Mouse (Mus musculus): Measurements from ENCODE around the gene D930020B18Rik. TPM values are rescaled to one million over a fixed set of nuclear protein-coding genes. Genes with fewer than 3 reads are reported as not detected.

The D930020B18Rik gene
- total RNA-seq, 2 experiments from 2014 or later = not detected

DNA sequence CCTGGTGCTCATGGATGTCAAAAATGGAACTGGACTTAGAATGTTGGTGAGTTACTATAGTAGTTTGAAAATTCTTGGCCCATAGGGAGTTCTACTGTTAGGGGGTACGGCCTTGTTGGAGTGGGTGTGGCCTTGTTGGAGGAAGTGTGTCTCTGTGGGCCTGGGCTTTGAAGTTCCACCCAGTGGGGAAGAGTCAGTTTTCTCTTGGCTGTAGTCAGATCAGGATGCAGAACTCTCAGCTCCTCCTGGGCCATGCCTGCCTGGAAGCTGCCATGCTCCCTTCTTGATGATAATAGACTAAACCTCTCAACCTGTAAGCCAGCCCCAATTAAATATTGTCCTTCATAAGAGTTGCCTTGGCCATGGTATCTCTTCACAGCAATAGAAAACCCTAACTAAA lies 7.2 kb upstream of the D930020B18Rik start:
- DNase-seq = no peak
- intact Hi-C loops (cut with DNase I; ENCODE audit: low total_unique reads) = no loop called here

DNA sequence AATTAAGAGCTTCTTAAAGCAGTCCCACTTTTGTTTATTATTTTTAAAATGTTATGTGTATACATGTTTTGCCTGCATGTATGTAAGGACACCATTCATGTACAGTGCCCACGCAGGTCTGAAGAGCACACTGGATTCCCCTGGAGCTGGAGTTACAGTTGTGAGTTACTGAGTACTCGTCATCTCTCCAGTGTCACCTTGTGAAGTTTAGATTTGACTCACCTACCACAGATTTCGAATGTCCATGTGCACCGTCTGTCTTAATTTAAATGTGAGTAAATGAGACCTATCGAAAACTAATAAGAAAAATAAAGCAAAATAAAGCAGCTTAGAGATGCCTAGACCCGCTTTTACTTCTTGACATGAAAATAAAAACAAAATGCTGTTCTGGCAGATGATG lies 5.1 kb upstream of the D930020B18Rik start:
- no peak for DNase-seq
- intact Hi-C loops (cut with DNase I; ENCODE audit: low total_unique reads) = no loop called here

DNA sequence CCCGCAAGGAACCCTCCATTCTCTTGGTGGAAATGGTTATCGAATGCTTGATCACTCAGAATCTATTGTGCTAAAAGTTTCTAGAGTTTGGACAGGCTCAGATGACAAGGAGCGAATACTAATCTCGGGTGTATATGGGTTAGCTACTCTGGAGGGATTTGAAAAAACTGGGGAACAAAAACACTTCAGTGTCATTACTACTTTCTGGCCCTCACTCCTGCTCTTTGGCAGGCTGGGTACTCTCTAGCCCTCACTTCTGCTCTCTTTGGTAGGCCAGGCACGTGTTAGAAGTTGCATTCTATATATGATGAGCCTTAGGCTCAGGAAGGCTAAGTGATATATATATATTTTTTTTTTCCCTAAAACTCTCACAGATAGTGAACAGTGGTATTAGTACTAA lies 1.8 kb upstream of the D930020B18Rik start:
- intact Hi-C loops (cut with DNase I; ENCODE audit: low total_unique reads) = no loop called here
- DNase-seq = no peak

DNA sequence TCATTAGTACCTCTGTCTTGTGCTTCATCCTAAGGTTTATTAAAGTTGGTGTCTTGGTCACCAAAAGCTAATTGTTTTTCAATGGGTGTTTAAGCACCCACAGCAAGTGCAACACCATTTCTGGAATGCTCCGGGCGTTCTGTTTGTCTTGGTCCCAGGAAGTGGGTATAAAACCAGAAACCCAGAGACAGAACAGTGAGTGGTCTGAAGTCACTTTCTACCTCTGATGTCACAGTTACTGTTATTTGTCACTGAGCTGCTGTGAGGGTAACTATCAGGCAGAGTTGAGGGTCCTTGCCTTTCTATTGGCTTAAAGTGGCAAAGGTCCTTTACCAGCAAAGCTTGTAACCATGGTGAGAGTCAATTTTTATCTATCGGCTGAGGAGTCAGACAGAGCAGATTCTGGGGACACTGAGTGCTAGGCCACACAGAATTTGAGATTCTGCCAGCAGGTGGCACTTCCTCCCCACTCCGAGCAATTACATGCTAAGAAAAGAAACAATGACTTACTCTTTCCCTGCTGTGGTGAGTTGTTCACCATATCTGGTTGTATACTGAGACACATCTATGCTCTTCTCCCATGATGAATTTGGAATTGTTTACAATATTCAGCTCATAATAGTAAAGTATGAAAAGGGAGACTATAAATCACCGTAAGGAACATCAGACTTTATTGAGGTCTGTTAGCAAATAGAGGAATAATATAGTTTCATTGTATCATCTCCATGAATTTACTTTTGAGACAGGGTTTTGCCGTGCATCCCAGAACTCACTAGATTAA lies 1.0 kb upstream of the D930020B18Rik start:
- DNase-seq = no peak
- intact Hi-C loops (cut with DNase I; ENCODE audit: low total_unique reads) = no loop called here

DNA sequence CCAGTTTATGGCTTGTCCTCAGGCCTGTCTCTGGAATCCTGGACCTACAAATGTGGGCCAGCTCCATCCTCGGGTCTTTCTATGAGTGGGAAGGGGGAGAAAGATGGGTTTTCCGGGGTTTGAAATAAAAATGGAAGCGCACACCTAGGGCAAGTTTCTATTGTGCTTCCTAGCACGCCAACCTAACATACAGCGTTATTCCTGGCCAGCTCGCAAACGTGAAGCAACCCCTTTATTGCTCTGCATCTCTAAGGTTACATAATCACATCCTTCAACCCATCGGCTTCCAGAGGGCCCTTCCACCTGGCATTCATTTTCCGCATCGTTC lies 480 bp upstream of the D930020B18Rik start:
- intact Hi-C loops (cut with DNase I; ENCODE audit: low total_unique reads) = no loop called here
- no peak for DNase-seq

DNA sequence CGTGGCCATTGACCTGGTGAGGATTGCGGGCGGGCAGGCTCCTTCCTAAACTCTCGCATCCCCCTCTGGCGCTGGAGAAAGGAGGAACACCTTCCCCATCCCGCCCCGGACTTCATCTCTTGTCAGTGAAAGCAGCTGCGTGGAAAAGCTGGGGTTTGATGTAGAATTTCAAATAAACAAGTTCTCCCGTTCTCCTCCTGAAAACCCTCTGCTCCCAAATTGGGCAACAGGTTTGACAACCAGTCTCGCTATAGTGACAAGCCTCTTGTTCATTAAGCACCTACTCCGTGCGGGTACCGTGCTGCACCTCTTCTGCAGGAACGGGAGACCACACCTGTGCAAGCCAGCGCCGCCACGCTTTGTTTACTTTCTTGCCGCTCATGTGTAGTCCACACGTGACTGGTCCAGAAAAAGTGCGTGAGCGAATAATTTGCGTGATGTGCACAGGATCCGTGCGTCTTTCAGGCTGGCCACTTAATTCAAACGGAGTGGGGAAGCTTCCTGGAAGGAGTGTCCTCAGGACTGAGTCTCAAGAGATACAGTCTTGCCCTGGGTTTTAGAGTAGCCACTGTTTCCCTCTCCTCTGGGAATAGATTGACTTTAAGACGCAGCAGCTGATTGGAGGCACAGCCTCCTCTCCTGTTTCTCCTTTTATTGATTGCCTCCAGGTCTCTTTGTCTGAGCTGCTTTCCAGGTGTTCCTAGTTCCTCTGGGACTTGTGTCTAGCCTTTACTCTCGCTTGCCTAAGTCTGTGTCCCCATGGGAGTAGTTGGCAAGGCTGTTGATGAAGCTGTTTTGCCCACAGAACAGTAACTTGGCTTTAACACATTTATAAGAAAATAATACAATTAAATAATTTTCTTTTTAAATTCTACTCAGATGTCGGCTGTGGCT lies 913 bp downstream of the D930020B18Rik start:
- DNase-seq = no peak
- intact Hi-C loops (cut with DNase I; ENCODE audit: low total_unique reads) = no loop called here

DNA sequence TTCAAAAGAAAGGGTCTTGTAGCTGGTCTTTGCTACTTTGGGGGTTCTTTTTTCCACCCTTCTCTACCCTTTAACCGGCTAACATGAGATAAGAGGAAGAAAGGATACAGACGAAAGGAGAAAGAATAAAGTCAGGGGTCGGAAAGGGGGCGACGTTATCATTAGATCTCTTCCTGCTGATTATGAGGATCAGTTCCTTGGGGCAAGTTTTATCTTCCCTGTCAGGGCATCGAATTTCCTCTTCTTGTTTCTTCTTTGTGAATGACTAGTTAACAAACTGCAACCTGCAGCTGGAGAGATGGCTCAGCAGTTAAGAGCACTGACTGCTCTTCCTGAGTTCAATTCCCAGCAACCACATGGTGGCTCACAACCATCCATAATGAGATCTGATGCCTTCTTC lies 4.9 kb downstream of the D930020B18Rik start:
- intact Hi-C loops (cut with DNase I; ENCODE audit: low total_unique reads) = no loop called here
- DNase-seq = no peak

DNA sequence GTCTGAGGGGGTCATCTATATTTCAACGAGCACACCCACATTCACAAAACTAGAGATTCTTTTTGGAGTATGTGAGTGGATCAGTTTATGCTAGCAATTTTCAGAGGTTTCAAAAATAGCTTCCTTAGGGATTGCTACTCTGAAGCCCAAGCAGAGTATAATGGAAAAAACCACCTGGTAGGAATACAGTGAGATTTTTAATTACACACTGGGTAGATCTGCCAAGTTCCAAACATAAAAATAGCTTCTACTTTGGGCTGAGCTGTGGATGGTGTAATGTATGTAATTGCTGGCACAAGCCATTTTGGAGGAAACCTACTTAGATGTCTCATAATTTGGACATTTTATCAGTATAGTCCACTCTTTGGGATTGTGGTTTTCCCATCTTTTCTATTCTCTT lies 11.7 kb downstream of the D930020B18Rik start:
- intact Hi-C loops (cut with DNase I; ENCODE audit: low total_unique reads) = no loop called here
- DNase-seq = no peak

DNA sequence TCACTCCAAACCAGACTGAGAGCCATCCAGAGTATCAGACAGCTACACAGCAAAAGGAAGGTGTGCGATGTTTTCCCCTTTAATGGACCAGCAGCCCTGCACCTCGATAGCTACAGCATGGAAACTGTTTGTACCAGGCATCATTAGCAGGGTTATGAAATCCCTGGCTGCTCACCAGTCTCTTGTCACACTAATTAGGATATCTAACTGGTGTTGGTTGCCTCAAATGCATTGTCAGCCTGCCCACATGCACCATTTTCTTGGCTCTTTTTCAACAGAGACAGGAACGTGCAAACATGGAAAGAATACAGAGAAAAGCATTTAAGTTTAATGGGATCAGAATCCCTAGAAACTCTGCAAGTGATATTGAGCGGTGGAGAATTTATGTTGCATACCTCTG lies 14.5 kb downstream of the D930020B18Rik start:
- DNase-seq = no peak
- intact Hi-C loops (cut with DNase I; ENCODE audit: low total_unique reads) = no loop called here

DNA sequence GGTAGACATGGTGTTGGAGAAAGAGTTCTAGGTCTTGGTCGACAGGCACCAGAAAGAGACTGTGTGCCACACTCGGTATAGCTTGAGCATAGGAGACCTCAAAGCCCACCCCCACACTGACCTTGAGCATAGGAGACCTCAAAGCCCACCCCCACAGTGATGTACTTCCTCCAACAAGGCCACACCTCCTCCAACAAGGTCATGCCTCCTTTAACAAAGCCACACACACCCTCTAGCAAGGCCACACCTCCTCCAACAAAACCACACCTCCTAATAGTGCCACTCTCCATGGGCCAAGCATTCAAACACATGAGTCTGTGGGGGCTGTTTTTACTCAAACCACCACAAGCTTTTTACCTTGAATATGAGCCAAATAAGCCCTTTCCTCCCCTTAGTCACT lies 21.3 kb downstream of the D930020B18Rik start:
- intact Hi-C loops (cut with DNase I; ENCODE audit: low total_unique reads) = no loop called here

DNA sequence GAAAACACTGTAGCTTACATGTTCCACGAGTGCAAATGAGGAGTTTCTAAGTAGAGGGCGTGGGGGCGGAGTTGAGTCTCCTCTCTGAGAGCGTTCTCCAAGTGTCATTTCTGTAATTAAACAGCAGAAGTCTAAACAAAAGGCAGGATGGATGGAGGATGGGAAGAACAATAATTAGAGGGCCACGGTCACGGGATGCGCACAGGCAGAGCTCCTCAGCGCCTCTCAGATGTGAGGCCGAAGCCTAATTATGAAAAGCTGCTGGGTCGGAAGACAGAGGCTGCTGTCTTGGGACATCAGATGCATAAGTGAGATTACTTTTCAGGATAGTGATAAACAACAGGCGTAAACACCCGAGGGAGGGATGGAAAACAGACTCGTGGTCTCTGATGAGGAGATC lies 22.2 kb downstream of the D930020B18Rik start:
- no peak for DNase-seq
- intact Hi-C loops (cut with DNase I; ENCODE audit: low total_unique reads) = no loop called here

More for the DNA sequence above, 21.3 kb downstream of the D930020B18Rik start:
- no peak for DNase-seq

DNA sequence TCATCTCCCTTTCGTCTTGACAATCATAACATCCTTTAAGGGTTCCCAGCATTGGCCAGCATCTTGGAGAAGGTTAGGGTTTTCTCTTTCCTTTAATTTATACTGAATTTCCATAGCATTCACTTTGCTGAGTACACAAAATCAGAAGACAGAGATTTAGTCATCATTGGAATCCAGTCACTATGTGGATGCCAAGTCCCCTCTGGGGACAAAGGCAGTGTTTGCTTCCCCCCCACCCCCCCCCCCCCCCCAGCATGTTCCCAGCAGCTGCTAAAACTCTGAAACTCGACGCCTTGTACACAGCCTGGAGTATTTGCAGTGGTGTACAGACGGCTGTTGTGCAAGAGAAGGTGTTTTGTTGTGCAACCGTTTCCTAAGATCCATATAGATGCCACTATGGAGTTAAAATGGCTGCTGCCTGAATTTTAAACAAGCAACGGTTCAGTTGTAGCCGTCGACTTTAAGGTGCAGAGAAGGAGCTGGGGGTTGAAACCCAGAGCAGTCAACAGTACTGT lies 24.3 kb downstream of the D930020B18Rik start:
- DNase-seq = peak; percentile 24
- intact Hi-C loops (cut with DNase I; ENCODE audit: low total_unique reads) = no loop called here

DNA sequence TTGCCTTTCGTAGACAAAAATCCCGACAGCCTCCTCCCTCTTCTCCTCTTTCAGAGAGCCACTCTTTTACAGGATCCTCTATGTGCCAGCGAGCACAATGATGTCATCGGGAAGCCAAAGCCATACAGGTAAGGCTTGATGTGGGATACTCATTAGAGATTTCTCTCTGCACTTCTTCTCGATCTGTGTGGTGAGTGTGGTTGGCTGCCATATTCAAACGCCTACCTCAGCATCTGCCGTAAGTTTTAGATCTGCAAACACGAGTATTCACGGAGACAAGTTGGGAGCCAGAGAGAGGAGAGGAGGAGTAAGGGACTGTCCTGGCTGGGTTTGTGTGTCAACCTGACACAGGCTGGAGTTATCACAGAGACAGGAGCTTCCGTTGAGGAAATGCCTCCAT lies 27.7 kb downstream of the D930020B18Rik start:
- intact Hi-C loops (cut with DNase I; ENCODE audit: low total_unique reads) = no loop called here

DNA sequence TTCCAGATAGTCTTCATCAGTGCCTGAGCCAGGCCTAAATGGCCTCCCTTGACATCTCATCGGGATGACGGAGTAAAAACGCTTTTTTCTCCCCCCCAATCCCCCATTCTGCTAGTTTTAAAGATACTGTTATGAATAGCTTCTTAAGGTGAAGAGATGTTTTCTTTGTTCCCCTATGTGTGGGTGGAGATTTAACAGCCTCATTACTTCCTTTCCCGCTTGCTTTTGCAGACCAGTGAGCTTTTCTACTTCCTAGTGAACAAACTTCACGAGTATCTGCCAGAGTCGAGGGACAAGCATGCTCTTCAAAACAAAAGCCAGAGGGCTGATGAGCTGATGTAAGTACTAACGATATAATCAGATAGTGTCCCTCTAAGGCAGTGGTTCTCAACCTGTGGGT lies 35.6 kb downstream of the D930020B18Rik start:
- intact Hi-C loops (cut with DNase I; ENCODE audit: low total_unique reads) = no loop called here
- DNase-seq = no peak

More for the DNA sequence above, 27.7 kb downstream of the D930020B18Rik start:
- no peak for DNase-seq

DNA sequence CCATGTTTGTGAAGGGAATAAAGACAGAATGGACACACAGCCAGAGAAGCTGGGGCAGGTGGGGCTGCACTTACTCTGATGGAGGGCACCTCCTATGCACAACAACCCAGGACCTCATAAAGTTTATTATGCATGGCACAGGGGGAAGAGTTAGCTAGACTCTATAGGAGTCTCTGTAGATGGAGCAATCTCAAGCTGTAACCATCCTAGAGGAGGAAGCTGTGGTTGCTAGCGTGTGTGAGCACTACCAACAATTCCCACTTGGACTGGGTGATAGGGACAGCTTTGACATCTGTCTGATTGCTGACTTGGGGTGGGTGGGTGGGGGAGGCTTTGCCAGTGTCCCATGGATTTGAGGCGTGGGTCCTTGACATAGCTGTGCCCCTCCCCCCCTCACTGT lies 39.5 kb downstream of the D930020B18Rik start:
- intact Hi-C loops (cut with DNase I; ENCODE audit: low total_unique reads) = no loop called here
- DNase-seq = no peak

DNA sequence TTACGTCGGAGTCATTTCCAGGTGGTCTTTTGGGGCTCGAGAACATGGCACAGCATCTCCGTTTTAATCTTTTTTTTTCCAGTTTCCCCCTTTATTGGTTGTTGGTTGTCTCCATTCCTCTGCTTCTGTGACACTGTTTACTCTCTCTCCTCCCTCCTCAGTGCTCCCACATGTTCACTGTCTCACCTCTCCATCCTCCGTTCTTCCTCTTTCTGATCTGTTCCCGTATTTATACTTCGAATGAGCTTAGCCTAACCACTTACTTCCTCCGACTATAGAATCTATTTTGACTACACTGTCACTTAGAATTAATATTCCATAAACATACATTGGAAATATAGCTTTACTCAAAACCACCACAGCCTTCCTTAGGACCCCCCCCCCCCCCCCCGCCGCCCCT lies 41.2 kb downstream of the D930020B18Rik start:
- intact Hi-C loops (cut with DNase I; ENCODE audit: low total_unique reads) = no loop called here
- no peak for DNase-seq

DNA sequence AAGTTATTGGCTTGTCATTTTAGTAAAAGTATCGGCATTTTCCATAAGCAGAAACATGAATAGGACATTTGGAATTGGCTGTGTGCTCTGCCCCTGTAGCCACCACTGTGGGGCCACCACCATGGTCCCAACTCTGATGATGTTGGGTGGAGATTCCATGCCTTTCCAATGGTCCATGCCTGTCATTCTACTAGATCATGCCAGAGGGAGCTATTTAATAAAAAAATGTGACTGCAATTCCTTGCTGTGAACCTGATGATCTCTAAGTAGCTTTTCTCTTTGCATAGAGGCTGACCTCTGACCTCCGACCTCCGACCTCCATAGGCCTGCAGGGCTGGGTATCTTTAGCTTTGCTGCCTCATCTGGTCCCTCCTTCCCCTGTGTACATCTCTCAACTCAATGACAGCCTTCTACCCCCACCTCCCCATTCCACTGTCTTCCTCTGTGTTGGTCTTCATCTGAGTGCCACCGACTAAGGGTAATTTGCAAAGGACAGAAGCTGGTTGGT lies 44.8 kb downstream of the D930020B18Rik start:
- intact Hi-C loops (cut with DNase I; ENCODE audit: low total_unique reads) = no loop called here
- no peak for DNase-seq

DNA sequence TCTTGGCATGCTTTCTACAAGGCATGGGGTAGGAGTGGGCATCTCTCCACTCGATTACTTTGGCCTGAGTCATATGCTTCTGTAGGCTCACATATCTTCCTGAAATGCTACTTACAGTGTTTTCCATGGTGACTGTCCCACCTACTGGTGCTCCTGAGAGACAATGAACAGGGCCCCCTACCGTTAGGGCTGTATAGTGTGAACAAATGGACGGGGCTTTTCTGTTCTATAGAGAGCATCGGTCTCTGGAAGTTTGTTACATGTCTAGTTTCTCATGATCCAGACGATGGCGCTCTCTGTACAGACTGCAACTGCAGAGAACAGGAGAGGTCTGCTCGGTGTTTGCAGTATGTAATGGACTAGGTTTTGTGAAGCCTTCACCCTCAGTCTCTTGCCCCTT lies 46.1 kb downstream of the D930020B18Rik start:
- intact Hi-C loops (cut with DNase I; ENCODE audit: low total_unique reads) = no loop called here
- no peak for DNase-seq

DNA sequence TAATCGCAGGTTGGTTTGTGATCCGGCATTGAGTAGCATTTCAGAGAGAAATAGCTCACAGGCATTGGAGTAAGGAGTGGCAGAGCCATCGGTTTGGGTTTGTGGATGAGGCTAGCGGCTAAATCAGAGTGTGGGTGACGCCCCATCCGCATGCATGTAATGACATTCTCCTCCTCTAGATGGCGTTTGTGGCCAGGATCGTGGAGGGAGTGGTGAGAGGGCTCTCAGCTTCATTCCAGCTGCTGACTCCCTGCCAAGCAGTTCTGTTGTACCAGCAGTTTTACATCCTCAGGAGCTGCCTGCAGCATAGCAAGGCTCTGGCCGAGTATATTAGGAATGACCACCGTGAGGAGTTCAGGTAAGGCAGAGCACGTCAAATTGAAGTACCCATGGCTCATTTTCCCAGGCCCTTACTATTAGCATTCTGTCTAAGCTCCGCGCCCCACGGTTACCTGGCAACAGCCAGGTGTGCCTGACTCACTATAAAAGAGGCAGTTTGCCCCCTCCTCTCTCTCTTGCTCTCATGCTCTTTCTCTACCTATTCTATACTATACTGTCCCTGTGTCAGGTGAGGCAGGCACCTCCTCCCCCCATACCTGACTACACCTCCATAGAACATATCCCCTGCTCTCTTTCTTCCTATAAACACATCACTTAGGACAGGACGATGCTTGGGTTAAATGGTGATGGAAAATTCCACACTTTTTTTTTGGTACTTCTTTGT lies 48.4 kb downstream of the D930020B18Rik start:
- DNase-seq = peak; percentile 87
- intact Hi-C loops (cut with DNase I; ENCODE audit: low total_unique reads) = loop anchor here (10.0 kb wide), 1 partner anchor 145 kb away; no protein-coding TSS in a partner anchor

Data from gastrocnemius, postnatal 14 days (tissue).